Mouse (Mus musculus) left cerebral cortex, adult 9 months (tissue): ENCODE results near the gene Kcng3.

Source experiments
- DNase-seq, 2 experiments: peaks; one replicate each; pipeline ENCODE4 v3.0.0; 2022; ENCODE audit warnings: low spot score in 2 of 2

Gene Kcng3

DNA sequence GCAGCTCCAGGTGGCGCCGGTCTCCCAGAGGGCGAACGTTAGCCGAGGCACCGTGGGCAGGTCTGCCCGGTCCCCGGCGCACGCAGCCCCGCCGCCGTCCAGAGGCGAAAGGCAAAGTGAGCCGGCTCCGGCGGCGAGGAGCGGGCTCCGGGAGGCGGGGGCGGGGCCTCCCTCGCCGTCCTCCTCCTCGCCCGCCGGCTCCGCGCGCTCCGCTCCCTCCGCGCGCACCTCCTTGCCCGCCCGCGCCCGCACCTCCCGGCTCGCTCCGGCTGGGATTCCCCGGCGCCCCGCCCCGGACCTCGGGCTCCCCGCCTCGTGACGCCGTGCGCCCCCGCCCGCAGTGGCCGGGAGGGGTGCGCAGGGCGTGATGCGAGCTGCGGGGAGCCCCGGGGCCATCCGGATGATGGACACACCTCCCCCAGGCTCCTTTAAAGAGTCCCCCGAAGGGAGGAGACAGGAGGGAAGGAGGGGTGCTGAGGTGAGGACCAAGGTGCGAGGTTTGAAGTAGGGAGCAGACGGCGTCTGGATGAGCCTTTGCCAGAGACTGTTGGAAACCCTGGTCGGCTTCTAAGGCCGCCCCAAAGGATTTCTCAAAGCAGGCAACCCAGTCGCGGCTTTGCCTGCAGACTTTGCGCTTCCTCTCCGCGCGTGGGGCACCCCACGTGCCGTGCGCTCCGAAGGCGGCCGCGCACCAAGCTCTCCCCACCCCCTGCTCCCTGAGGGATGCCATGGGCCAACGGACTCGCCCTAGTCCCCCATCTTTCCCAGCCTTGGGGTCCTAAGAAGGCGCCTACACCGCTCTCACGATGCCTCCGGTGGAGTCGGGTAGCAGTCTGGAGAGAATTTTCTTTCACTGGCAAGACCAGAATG is at the start of gene Kcng3:
Gene Kcng3 (minus strand): TSS at position 113 of the 870 bp plus-strand sequence.
- DNase-seq, result peak in 1 of 2 experiments; percentile 43

DNA sequence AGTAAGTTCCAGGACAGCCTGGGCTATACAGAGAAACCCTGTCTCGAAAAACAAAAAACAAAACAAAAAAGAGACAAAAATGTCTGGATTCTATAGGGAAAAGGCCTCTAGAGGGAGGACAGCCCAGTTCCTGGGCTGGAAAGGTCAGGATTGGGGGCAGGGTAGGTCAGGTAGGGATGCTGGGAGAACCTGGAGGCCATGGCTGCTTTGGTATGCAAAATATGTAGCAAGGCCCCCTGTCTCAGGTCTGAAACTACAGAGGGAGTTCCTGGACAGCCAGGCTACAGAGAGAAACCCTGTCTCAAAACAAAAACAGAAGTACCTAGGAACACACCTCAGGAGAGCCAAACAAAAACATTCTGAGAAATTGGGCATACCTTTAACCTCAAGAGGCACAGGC is 45.7 kb upstream of the Kcng3 start:
- no peak for DNase-seq

- no peak for DNase-seq
These were observed 41.0 kb upstream of the Kcng3 start for GRCm38 (mm10) chr17:83672685-83673084.

- DNase-seq, result no peak
These were observed 36.4 kb upstream of the Kcng3 start for GRCm38 (mm10) chr17:83667934-83668690.

DNA sequence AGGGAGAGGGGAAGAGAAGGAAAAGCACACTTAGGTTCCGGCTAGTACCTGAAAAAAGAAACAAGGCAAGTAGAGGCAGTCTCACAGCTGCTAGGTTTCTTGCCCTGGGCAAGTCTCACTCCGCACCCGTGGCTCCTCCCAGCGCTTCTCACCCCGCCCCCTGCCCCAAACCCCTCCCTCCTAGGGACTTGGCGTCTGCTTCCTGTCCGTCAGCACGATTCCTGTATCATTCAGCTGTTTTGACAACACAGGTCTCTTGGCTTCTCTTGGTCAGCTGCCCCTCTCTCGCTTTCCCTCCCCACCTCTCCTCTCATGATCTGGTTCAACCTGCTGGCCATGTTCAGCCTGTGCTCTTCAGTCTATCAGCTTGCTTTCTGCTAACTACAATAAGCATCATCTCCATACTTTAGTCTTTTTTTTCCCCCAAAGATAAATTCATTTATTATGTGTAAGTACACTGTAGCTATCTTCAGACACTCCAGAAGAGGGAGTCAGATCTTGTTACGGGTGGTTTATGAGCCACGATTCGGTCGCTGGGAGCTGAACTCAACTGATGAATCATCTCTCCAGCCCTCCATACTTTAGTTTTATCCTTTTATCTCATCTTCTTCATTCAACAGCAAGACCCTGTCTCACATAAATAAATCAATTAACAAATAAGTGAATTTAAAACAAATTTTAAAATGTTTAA is 35.0 kb upstream of the Kcng3 start:
- no peak for DNase-seq

DNA sequence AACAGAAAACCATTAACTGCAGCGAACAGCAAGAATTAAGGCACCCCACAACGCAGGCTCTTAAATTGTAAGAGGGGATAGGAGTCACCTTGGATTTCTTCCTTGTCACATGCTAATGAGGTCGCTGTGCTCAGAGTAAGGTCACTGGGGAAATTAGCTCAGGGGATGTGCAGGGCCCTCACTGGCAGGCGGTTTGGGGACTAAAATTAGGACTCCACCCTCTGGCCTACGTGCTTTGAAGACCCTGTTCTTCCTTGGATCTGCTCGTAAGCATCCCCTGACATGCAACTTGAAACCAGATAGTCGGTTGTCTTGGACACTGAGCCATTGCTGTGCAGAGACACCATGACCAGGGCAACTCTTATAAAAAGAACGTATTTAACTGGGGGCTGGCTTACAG is 33.1 kb upstream of the Kcng3 start:
- no peak for DNase-seq

GRCm38 (mm10) chr17:83658943-83659342 is 27.2 kb upstream of the Kcng3 start:
- DNase-seq, result no peak

GRCm38 (mm10) chr17:83657375-83657774 is 25.7 kb upstream of the Kcng3 start:
- no peak for DNase-seq

DNA sequence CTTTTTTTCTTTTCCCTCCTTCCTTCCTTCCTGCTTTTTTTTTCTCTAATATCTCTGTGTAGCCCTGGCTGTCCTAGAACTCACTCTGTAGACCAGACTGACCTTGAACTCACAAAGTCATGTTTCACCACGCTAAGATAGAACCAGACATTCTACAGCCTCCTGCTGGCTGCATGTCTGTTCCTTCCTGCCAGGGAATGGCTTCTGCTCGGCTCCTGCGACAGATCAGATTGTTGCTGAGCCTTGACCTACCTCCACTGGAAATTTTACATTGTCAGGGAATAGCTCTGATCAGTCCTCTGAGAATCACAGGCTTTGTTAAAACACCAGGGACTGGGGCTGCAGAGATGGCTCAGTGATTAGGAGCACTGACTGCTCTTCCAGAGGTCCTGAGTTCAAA is 24.0 kb upstream of the Kcng3 start:
- no peak for DNase-seq

DNA sequence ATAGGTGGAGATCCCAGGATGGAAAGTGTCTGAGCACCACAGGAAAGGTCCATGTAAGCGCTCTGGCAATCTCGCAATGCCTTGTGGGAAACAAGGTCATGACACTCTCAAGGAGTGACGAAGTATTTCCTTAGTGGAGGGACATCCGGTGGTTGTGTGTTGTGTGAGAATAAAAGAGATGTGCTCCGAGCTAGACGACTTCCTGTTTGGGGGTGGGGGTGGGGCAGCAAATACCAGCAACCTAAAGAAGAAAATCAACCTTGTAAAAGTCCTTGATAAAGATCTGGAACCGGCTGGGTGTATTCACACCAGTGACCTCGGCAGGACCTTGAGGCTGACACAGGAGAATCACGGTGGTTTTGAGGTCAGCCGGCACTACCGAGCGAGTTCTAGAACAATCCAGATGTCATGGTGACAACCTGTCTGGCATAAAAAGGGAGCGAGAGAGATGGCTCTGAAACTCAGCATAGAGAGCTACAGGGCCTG is 23.0 kb upstream of the Kcng3 start:
- DNase-seq, result no peak

DNA sequence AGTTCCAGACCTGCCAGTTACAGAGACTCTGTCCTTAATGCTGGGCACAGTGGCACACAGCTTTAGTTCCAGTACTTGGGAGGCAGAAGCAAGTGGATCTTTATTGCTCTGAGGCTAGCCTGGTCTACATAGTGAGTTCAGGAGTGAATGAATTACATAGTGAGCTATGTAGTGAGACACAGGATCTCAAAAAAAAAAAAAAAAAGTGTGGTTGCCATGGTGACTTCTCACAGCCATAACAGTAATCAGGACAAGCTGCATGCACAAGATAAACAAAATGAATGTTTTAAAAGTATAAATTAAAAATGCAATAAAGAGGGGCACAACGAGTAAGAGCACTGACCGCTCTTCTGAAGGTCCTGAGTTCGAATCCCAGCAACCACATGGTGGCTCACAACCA is 21.9 kb upstream of the Kcng3 start:
- no peak for DNase-seq

DNA sequence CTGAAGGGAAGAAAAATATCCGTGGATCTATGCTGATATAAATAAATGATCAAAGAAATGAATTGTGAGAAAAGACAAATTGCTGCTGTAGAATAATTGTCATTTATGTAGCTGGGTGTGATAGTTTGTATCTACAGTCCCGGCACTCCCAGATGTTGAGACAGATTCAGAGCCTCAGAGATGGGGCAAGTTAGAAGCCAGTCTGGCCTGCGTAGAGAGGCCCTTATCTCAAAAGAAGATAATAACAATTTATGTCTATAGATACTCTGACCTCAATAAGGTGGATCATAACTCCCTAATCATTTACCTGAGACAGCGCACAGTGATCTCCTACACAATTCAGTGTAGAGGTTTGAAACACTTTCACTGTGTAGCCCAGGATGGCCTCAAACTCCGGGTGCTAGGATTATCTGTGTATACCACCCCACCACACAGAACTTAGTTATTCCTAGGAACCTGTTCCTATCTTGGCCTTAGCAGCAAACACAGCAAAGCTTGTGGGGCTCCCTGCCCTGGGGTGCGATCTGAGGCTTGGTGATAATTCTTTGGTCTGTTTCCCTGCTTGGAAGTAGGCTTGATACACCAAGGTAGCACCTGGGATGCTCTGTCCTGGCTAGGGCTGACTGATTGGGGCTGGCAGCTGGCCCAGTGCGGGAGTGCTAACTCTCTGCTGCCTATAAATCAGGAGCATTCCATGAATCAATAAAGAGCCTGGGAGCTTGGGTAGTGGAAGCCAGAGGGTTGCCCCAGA is 19.4 kb upstream of the Kcng3 start:
- DNase-seq, result no peak

DNA sequence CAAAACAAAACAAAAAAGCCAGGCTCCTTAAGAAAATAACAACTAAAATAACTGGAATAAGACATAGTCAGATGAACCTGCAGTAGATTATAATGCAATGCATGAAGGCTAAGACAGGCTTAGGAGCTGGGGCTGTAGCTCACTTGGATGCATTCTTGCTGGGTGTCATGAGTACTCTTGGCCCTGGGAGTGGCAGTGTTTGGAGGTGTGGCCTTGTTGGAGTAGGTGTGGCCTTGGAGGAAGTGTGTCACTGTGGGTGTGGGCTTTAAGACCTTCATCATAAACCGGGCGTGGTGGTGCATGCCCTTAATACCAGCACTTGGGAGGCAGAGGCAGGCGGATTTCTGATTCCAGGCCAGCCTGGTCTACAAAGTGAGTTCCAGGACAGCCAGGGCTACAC is 18.3 kb upstream of the Kcng3 start:
- DNase-seq, result no peak

DNA sequence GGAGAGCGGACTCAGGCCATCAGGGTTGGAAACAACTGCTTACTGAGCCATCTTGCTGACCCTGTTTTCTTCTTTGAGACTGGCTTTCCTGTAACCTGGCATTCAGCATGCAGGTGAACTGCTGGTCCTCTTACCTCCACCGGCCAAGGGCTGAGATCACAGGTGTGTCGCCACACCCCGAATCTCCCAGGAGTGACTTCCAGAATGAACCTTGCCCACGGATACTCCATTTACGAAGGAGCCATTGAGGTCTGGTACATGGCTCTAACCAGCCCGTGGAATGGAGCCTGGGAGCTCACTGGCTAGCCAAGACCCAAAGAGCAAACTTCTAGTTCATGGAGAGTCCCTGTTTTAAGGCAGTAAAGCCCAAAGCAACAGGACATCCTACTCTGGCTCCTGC is 15.7 kb upstream of the Kcng3 start:
- no peak for DNase-seq

DNA sequence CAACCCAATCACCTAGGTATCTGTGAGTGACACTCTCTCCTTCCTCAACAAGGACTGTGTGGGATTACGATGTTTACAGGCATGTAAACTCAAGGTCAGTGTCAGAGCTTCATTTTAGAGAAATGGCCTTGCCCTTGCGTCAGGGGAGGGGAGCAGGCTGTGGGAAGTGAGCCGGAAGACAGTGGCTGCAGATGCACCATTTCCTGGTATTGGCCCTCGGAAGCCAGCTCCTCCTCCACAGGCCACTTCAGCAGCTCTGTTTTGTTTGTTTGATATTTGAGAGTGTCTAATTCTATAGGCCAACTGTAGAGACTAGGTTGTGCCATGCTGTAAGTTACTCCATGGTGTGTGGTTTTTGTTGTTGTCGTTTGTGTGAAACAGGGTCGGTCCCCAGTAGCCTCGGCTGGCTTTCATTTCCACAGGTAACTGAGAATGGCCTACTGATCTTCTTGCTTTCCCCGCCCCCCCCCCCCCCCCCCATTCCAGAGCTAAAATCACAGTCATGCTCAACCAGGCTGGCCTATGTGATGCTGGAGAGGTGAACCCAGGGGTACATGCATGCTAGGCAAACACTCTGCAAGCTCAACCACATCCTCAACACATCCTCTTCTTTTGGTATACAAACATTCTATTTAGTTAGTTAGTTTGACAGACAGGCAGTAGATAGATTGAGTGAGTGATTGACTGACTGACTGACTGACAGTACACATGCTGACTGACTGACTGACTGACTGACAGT is 14.9 kb upstream of the Kcng3 start:
- DNase-seq, result no peak

DNA sequence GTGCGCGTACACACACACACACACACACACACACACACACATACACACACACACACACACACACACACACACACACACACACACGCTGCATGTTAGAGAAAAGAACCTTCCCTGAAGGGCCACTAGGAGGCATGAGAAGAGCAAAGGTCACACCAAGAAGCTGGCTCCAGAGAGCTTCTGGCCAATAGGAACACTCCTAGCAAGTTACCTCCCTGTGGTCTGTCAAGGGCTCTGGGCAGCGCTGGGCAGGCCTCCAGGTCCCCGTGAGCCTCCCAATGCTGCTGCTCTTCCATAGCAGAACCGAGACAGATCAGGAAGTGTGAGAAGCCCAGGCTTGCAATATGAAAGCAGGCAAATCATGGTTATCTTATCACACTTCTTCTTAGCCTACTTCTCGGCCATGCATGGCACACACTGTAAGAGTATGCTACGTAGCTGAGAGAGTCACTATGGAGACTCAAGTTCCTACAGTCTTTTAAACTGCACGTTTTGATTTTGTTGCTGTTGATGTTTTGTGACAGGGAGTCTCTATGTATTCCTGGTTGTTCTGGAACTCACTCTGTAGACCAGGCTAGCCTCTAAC is 13.6 kb upstream of the Kcng3 start:
- no peak for DNase-seq

GRCm38 (mm10) chr17:83637393-83637792 is 5.7 kb upstream of the Kcng3 start:
- no peak for DNase-seq

GRCm38 (mm10) chr17:83636443-83636842 is 4.7 kb upstream of the Kcng3 start:
- no peak for DNase-seq

GRCm38 (mm10) chr17:83632653-83633570 is 1.2 kb upstream of the Kcng3 start:
- DNase-seq, result peak in 1 of 2 experiments; percentile 78
